Mouse (Mus musculus): ENCODE results near the gene Uaca. TPM values are rescaled to one million over a fixed set of nuclear protein-coding genes. Genes with fewer than 3 reads are reported as not detected.

Uaca gene
- total and polyA plus RNA-seq, 3 experiments = 0.33 TPM; not detected in 2

DNA sequence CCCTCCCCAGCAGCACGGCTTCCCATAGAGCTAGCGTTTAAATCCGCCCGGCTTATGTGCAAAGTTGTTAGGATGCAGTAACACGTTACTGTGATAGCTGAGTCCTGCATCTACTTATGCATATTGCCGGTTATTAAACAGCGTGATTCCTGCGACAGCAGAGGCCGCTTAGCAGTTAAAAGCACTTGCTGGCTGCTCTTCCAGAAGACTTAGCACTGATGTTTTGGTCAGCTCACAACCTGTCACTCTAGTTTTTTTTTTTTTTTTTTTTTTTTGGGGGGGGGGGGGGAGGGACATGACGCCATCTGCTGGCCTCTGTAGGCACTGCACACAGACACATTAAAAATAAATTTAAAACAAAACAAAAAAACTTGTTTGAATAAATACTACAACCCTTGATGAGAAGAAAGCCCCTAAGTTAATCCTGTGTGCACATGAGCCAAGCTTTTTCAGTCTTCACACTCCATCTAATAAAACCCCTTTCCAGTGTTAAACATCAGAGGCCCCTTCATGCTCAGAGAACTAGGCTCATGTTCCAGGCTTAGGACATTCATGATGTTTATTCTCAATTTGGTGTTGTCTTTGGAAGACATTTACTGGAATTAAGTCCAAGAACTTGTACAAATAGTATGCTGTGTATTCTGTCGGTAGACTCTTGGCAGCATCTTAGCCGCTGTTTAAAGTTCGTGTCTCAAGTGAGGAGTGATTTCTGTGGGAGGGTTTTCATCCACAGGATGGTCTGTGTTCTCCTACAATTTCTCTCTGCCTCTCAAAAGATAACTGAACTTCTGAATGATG is 79.1 kb downstream of the Uaca start:
- Histone ChIP-seq H3K4me1 (ENCODE audit: insufficient read depth, low read depth, low read length) (no peaks in the 10 kb centered on the region), H3K4me3 (ENCODE audit: low read depth, low read length) (no peak overlapping the region), H3K36me3 (replicated peaks) (no peaks in the 10 kb centered on the region), H3K9me3 (replicated peaks) (no peaks in the 10 kb centered on the region; the same call in 1 of the 2 replicates), H3K27me3 (ENCODE audit: insufficient read depth, low read length) (peaks cover 5% of the 10 kb centered on the region; the same call in 1 of the 2 replicates)
- DNase-seq (ENCODE audit: low spot score) (no peak), ATAC-seq (ENCODE audit: extremely low read depth, insufficient number of reproducible peaks, low FRiP score, poor library complexity, severe bottlenecking) (no peak)
- TF ChIP-seq POLR2AphosphoS5 (IDR thresholded peaks at IDR 0.05; ENCODE audit: insufficient replicate concordance, low read depth, low read length) (no peak), GATA1 (IDR thresholded peaks at IDR 0.05; ENCODE audit: borderline replicate concordance, low read length) (no peak), CTCF (IDR thresholded peaks at IDR 0.05; ENCODE audit: low read depth, low read length) (no peak)

GRCm38 (mm10) chr9:60874055-60874392 is 79.7 kb downstream of the Uaca start:
- DNase-seq (ENCODE audit: low spot score) = no peak
- no peaks in the 10 kb centered on the region; the same call in 1 of the 2 replicates for H3K9me3 ChIP-seq (replicated peaks)
- peaks cover 5% of the 10 kb centered on the region; the same call in 1 of the 2 replicates for H3K27me3 ChIP-seq (ENCODE audit: insufficient read depth, low read length)
- no peaks in the 10 kb centered on the region for H3K4me1 ChIP-seq (ENCODE audit: insufficient read depth, low read depth, low read length)
- H3K4me3 ChIP-seq (ENCODE audit: low read depth, low read length) = peak overlapping the region; percentile 35; the same call in 1 of the 2 replicates
- ATAC-seq (ENCODE audit: extremely low read depth, insufficient number of reproducible peaks, low FRiP score, poor library complexity, severe bottlenecking) = no peak
- TF ChIP-seq GATA2 (IDR thresholded peaks at IDR 0.05; ENCODE audit: borderline replicate concordance, low read depth, low read length) (no peak), GATA1 (IDR thresholded peaks at IDR 0.05; ENCODE audit: borderline replicate concordance, low read length) (no peak), POLR2AphosphoS5 (IDR thresholded peaks at IDR 0.05; ENCODE audit: insufficient replicate concordance, low read depth, low read length) (no peak), TAL1 (conservative IDR thresholded peaks at IDR 0.05; ENCODE audit: low read depth, low read length) (no peak), CTCF (IDR thresholded peaks at IDR 0.05; ENCODE audit: low read depth, low read length) (no peak)
- H3K36me3 ChIP-seq (replicated peaks) = no peaks in the 10 kb centered on the region

GRCm38 (mm10) chr9:60876085-60876484 is 81.7 kb downstream of the Uaca start:
- no peak overlapping the region for H3K4me3 ChIP-seq (ENCODE audit: low read depth, low read length)
- H3K36me3 ChIP-seq (replicated peaks) = no peaks in the 10 kb centered on the region
- DNase-seq (ENCODE audit: low spot score) (no peak), ATAC-seq (ENCODE audit: extremely low read depth, insufficient number of reproducible peaks, low FRiP score, poor library complexity, severe bottlenecking) (no peak)
- no peak for TF ChIP-seq CTCF (IDR thresholded peaks at IDR 0.05; ENCODE audit: low read depth, low read length)
- TF ChIP-seq GATA1 (IDR thresholded peaks at IDR 0.05; ENCODE audit: borderline replicate concordance, low read length) = no peak
- no peak for TF ChIP-seq TAL1 (conservative IDR thresholded peaks at IDR 0.05; ENCODE audit: low read depth, low read length)
- no peak for TF ChIP-seq GATA2 (IDR thresholded peaks at IDR 0.05; ENCODE audit: borderline replicate concordance, low read depth, low read length)
- no peak for TF ChIP-seq POLR2AphosphoS5 (IDR thresholded peaks at IDR 0.05; ENCODE audit: insufficient replicate concordance, low read depth, low read length)
- H3K27me3 ChIP-seq (ENCODE audit: insufficient read depth, low read length) = peaks cover 5% of the 10 kb centered on the region; the same call in 1 of the 2 replicates
- no peaks in the 10 kb centered on the region; the same call in 1 of the 2 replicates for H3K9me3 ChIP-seq (replicated peaks)
- no peaks in the 10 kb centered on the region for H3K4me1 ChIP-seq (ENCODE audit: insufficient read depth, low read depth, low read length)

GRCm38 (mm10) chr9:60876531-60876930 is 82.2 kb downstream of the Uaca start:
- no peak for TF ChIP-seq CTCF (IDR thresholded peaks at IDR 0.05; ENCODE audit: low read depth, low read length)
- no peak for TF ChIP-seq GATA1 (IDR thresholded peaks at IDR 0.05; ENCODE audit: borderline replicate concordance, low read length)
- TF ChIP-seq POLR2AphosphoS5 (IDR thresholded peaks at IDR 0.05; ENCODE audit: insufficient replicate concordance, low read depth, low read length) = no peak
- TF ChIP-seq GATA2 (IDR thresholded peaks at IDR 0.05; ENCODE audit: borderline replicate concordance, low read depth, low read length) = no peak
- TF ChIP-seq TAL1 (conservative IDR thresholded peaks at IDR 0.05; ENCODE audit: low read depth, low read length) = no peak

GRCm38 (mm10) chr9:60878051-60878557 is 83.8 kb downstream of the Uaca start:
- DNase-seq (ENCODE audit: low spot score) = no peak
- no peaks in the 10 kb centered on the region for H3K36me3 ChIP-seq (replicated peaks)
- ATAC-seq (ENCODE audit: extremely low read depth, insufficient number of reproducible peaks, low FRiP score, poor library complexity, severe bottlenecking) = no peak
- H3K4me3 ChIP-seq (ENCODE audit: low read depth, low read length) = no peak overlapping the region
- H3K27me3 ChIP-seq (ENCODE audit: insufficient read depth, low read length) = peaks cover 2% of the 10 kb centered on the region; the same call in 1 of the 2 replicates
- H3K9me3 ChIP-seq (replicated peaks) = no peaks in the 10 kb centered on the region; the same call in 1 of the 2 replicates
- no peaks in the 10 kb centered on the region for H3K4me1 ChIP-seq (ENCODE audit: insufficient read depth, low read depth, low read length)
- TF ChIP-seq TAL1 (conservative IDR thresholded peaks at IDR 0.05; ENCODE audit: low read depth, low read length) = no peak
- TF ChIP-seq CTCF (IDR thresholded peaks at IDR 0.05; ENCODE audit: low read depth, low read length) = no peak
- TF ChIP-seq GATA1 (IDR thresholded peaks at IDR 0.05; ENCODE audit: borderline replicate concordance, low read length) = no peak
- TF ChIP-seq POLR2AphosphoS5 (IDR thresholded peaks at IDR 0.05; ENCODE audit: insufficient replicate concordance, low read depth, low read length) = no peak
- TF ChIP-seq GATA2 (IDR thresholded peaks at IDR 0.05; ENCODE audit: borderline replicate concordance, low read depth, low read length) = no peak

More at GRCm38 (mm10) chr9:60876531-60876930, 82.2 kb downstream of the Uaca start:
- DNase-seq (ENCODE audit: low spot score) (no peak), ATAC-seq (ENCODE audit: extremely low read depth, insufficient number of reproducible peaks, low FRiP score, poor library complexity, severe bottlenecking) (no peak)
- H3K4me1 ChIP-seq (ENCODE audit: insufficient read depth, low read depth, low read length) = no peaks in the 10 kb centered on the region
- H3K4me3 ChIP-seq (ENCODE audit: low read depth, low read length) = no peak overlapping the region
- no peaks in the 10 kb centered on the region for H3K36me3 ChIP-seq (replicated peaks)
- no peaks in the 10 kb centered on the region; the same call in 1 of the 2 replicates for H3K9me3 ChIP-seq (replicated peaks)
- peaks cover 5% of the 10 kb centered on the region; the same call in 1 of the 2 replicates for H3K27me3 ChIP-seq (ENCODE audit: insufficient read depth, low read length)

DNA sequence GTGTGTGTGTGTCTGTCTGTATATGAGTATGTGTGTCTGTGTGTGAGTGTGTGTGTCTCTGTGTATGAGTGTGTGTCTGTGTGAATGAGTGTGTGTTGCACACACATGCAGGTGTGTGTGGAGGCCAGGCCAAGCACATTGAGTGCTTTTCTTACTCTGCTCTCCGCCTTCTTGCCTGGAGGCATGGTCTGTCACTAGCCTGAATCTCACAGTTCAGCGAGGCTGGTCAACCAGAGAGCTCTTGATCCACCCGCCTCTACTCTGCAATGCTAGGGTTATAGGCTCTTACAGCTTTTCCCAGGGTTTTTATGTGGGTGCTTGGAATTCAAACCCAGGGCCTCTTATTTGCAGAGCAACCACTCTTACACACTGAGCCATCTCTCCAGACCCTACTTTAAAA is 84.3 kb downstream of the Uaca start:
- Histone ChIP-seq H3K4me3 (ENCODE audit: low read depth, low read length) (no peak overlapping the region), H3K36me3 (replicated peaks) (no peaks in the 10 kb centered on the region), H3K27me3 (ENCODE audit: insufficient read depth, low read length) (peaks cover 2% of the 10 kb centered on the region; the same call in 1 of the 2 replicates), H3K4me1 (ENCODE audit: insufficient read depth, low read depth, low read length) (no peaks in the 10 kb centered on the region), H3K9me3 (replicated peaks) (no peaks in the 10 kb centered on the region; the same call in 1 of the 2 replicates)
- ATAC-seq (ENCODE audit: extremely low read depth, insufficient number of reproducible peaks, low FRiP score, poor library complexity, severe bottlenecking) (no peak), DNase-seq (ENCODE audit: low spot score) (no peak)
- no peak for TF ChIP-seq POLR2AphosphoS5 (IDR thresholded peaks at IDR 0.05; ENCODE audit: insufficient replicate concordance, low read depth, low read length)
